Mouse (Mus musculus) kidney, adult 18-20 months (tissue): ENCODE measurements around the gene Filip1l.
A peak's percentile ranks its signal among the peaks of the same experiment; 100 is the strongest.

ENCODE experiments used
- DNase-seq: peaks from one replicate; pipeline ENCODE4 v3.0.0; 2021

Filip1l gene

GRCm38 (mm10) chr16:57437523-57438287, 84.8 kb downstream of the Filip1l start:
- DNase-seq: no peak

- no peak for DNase-seq
Observed at GRCm38 (mm10) chr16:57438288-57438685, 85.4 kb downstream of the Filip1l start.

GRCm38 (mm10) chr16:57439206-57439605, 86.3 kb downstream of the Filip1l start:
- DNase-seq: peak; percentile 23

- no peak for DNase-seq
Observed at GRCm38 (mm10) chr16:57440706-57441437, 88.0 kb downstream of the Filip1l start.

- no peak for DNase-seq
Observed at GRCm38 (mm10) chr16:57445096-57446094, 92.5 kb downstream of the Filip1l start.

- DNase-seq: no peak
Observed at GRCm38 (mm10) chr16:57453009-57453408, 100.1 kb downstream of the Filip1l start.

- DNase-seq: no peak
Observed at GRCm38 (mm10) chr16:57454106-57454763, 101.3 kb downstream of the Filip1l start.

GRCm38 (mm10) chr16:57455573-57455972, 102.7 kb downstream of the Filip1l start:
- DNase-seq: no peak

- no peak for DNase-seq
Observed at GRCm38 (mm10) chr16:57456003-57456402, 103.1 kb downstream of the Filip1l start.

- DNase-seq: no peak
Observed at GRCm38 (mm10) chr16:57465386-57465913, 112.6 kb downstream of the Filip1l start.

- no peak for DNase-seq
Observed at GRCm38 (mm10) chr16:57469301-57469700, 116.4 kb downstream of the Filip1l start.

GRCm38 (mm10) chr16:57469869-57470268, 117.0 kb downstream of the Filip1l start:
- DNase-seq: no peak

- DNase-seq: no peak
Observed at GRCm38 (mm10) chr16:57470286-57470830, 117.5 kb downstream of the Filip1l start.

GRCm38 (mm10) chr16:57471071-57471470, 118.2 kb downstream of the Filip1l start:
- no peak for DNase-seq

GRCm38 (mm10) chr16:57473415-57474085, 120.7 kb downstream of the Filip1l start:
- DNase-seq: no peak

GRCm38 (mm10) chr16:57478451-57478850, 125.6 kb downstream of the Filip1l start:
- no peak for DNase-seq

GRCm38 (mm10) chr16:57479776-57480175, 126.9 kb downstream of the Filip1l start:
- no peak for DNase-seq

- DNase-seq: no peak
Observed at GRCm38 (mm10) chr16:57482264-57482663, 129.4 kb downstream of the Filip1l start.

- DNase-seq: no peak
Observed at GRCm38 (mm10) chr16:57482911-57483310, 130.0 kb downstream of the Filip1l start.

GRCm38 (mm10) chr16:57483503-57483902, 130.6 kb downstream of the Filip1l start:
- DNase-seq: no peak
